Mouse (Mus musculus): ENCODE results near the gene Carns1. TPM values are rescaled to one million over a fixed set of nuclear protein-coding genes. Genes with fewer than 3 reads are reported as not detected.

Gene Carns1
- total and polyA plus RNA-seq, 3 experiments, result 1.7 to 4.0 (median 3.8) TPM

DNA sequence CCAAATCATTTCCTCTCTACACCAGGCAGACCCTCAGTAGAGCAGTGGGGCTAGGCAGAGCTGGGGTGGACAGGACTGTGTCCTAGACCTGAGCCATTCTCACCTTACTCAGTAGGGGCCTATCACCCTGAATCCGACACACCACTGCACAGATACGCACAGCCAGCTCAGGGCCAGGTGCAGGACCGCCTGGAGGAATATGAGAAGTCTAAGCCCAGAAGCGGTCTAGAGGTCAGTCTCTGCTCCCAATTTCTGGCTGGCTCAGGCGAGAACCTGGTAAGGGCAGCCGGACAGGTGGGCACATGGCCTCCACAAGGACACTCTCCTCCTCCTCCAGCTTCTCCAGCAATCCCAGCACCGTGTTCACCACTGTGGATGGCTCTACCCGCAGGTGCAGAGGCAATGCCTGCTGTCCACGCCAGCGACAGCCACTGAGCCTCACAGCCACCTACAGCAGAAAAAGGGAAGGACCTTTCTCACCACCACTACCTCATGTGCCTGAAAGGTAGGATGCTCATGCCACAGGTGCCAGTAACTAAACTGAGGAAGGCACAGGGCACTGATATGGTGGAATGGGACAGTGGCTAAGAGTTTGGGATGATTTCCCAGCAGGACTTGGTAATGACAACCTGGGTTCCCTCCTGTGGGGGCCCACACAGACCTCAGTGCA is 4.4 kb downstream of the Carns1 start:
- H3K36me3 ChIP-seq (replicated peaks in 1 of 2; ENCODE audit: control insufficient read depth in 1 of 2, insufficient read depth in 1 of 2, low read length in 1 of 2), result peaks cover 0 to 36% of the 10 kb centered on the region in 2 experiments

GRCm38 (mm10) chr19:4169810-4170209 is 5.5 kb downstream of the Carns1 start:
- H3K4me1 ChIP-seq (ENCODE audit: control insufficient read depth in 1 of 2, insufficient read depth in 2 of 2), result peaks cover 11 to 49% of the 10 kb centered on the region in 2 experiments
- peak overlapping the region; percentile 72 for H3K4me2 ChIP-seq (ENCODE audit: insufficient read depth, low read depth, poor library complexity, severe bottlenecking)
- peaks cover 0 to 34% of the 10 kb centered on the region in 2 experiments for H3K36me3 ChIP-seq (replicated peaks in 1 of 2; ENCODE audit: control insufficient read depth in 1 of 2, insufficient read depth in 1 of 2, low read length in 1 of 2)
- peak overlapping the region; percentile 65 for H3K27ac ChIP-seq (ENCODE audit: insufficient read depth, low read depth)
- peaks cover 2% of the 10 kb centered on the region for H3K9me3 ChIP-seq (replicated peaks; ENCODE audit: low read length)
- TF ChIP-seq UBTF (IDR thresholded peaks at IDR 0.05; ENCODE audit: low read depth, low read length) (peak; percentile 21; the same call in 1 of the 2 replicates), USF2 (conservative IDR thresholded peaks at IDR 0.05; ENCODE audit: low read depth, low read length) (no peak), JUND (conservative IDR thresholded peaks at IDR 0.05; ENCODE audit: low read depth, low read length) (no peak)
- no peak for DNase-seq (ENCODE audit: extremely low read depth)
- H3K4me3 ChIP-seq (replicated peaks in 1 of 3; ENCODE audit: low read depth in 2 of 3, low read length in 2 of 3, poor library complexity in 1 of 3), result peak overlapping the region; percentile 41 to 62 (median 53)
- no peaks in the 10 kb centered on the region for H3K27me3 ChIP-seq (replicated peaks)
- dilution Hi-C loops (cut with MboI; ENCODE audit: extremely low pct_ligation_motif_present, extremely low pct_unique_long_range_greater_than_20kb, low sequenced_read_pairs) (no loop called here), in situ Hi-C loops (cut with MboI; ENCODE audit: low pct_ligation_motif_present, low pct_unique_long_range_greater_than_20kb, low sequenced_read_pairs) (no loop called here)
- peak overlapping the region; percentile 79 for H3K9ac ChIP-seq (ENCODE audit: insufficient read depth, low read depth)
- no peaks in the 10 kb centered on the region for H3K79me2 ChIP-seq (replicated peaks; ENCODE audit: control insufficient read depth, extremely low read depth, insufficient read depth, poor library complexity, severe bottlenecking)

More for the DNA sequence above, 4.4 kb downstream of the Carns1 start:
- in situ Hi-C loops (cut with MboI; ENCODE audit: low pct_ligation_motif_present, low pct_unique_long_range_greater_than_20kb, low sequenced_read_pairs) (no loop called here), dilution Hi-C loops (cut with MboI; ENCODE audit: extremely low pct_ligation_motif_present, extremely low pct_unique_long_range_greater_than_20kb, low sequenced_read_pairs) (no loop called here)
- H3K27me3 ChIP-seq (replicated peaks), result no peaks in the 10 kb centered on the region
- peaks cover 2% of the 10 kb centered on the region for H3K9me3 ChIP-seq (replicated peaks; ENCODE audit: low read length)
- no peak overlapping the region for H3K4me2 ChIP-seq (ENCODE audit: insufficient read depth, low read depth, poor library complexity, severe bottlenecking)
- H3K4me1 ChIP-seq (ENCODE audit: control insufficient read depth in 1 of 2, insufficient read depth in 2 of 2), result peaks cover 11 to 45% of the 10 kb centered on the region in 2 experiments
- DNase-seq (ENCODE audit: extremely low read depth), result no peak
- no peak overlapping the region for H3K27ac ChIP-seq (ENCODE audit: insufficient read depth, low read depth)
- no peak overlapping the region for H3K4me3 ChIP-seq (replicated peaks in 1 of 3; ENCODE audit: low read depth in 2 of 3, low read length in 2 of 3, poor library complexity in 1 of 3)
- no peak overlapping the region for H3K9ac ChIP-seq (ENCODE audit: insufficient read depth, low read depth)
- H3K79me2 ChIP-seq (replicated peaks; ENCODE audit: control insufficient read depth, extremely low read depth, insufficient read depth, poor library complexity, severe bottlenecking), result no peaks in the 10 kb centered on the region
- no peak for TF ChIP-seq SMC3 (IDR thresholded peaks at IDR 0.05; ENCODE audit: low read depth, low read length)
- TF ChIP-seq MAX (IDR thresholded peaks at IDR 0.05; ENCODE audit: low read length), result no peak
- TF ChIP-seq CTCF (conservative IDR thresholded peaks at IDR 0.05 in 1 of 2, IDR thresholded peaks at IDR 0.05 in 1 of 2; ENCODE audit: low read depth in 2 of 2, low read length in 2 of 2), result no peak
- TF ChIP-seq TCF12 (IDR thresholded peaks at IDR 0.05; ENCODE audit: low read depth, low read length), result no peak
- TF ChIP-seq EP300 (IDR thresholded peaks at IDR 0.05; ENCODE audit: low read length), result no peak
- no peak for TF ChIP-seq UBTF (IDR thresholded peaks at IDR 0.05; ENCODE audit: low read depth, low read length)
- no peak for TF ChIP-seq IRF4 (IDR thresholded peaks at IDR 0.05; ENCODE audit: low read depth, low read length)
- no peak for TF ChIP-seq ZKSCAN1 (IDR thresholded peaks at IDR 0.05; ENCODE audit: borderline replicate concordance, low read depth, low read length)
- TF ChIP-seq CHD2 (IDR thresholded peaks at IDR 0.05; ENCODE audit: low read length), result no peak
- no peak for TF ChIP-seq MYC (IDR thresholded peaks at IDR 0.05; ENCODE audit: low read depth, low read length)
- TF ChIP-seq MXI1 (IDR thresholded peaks at IDR 0.05; ENCODE audit: low read depth, low read length), result no peak
- no peak for TF ChIP-seq USF2 (conservative IDR thresholded peaks at IDR 0.05; ENCODE audit: low read depth, low read length)
- no peak for TF ChIP-seq MAFK (IDR thresholded peaks at IDR 0.05; ENCODE audit: insufficient replicate concordance, low read length)
- no peak for TF ChIP-seq ZNF384 (IDR thresholded peaks at IDR 0.05; ENCODE audit: low read depth, low read length)
- TF ChIP-seq ETS1 (conservative IDR thresholded peaks at IDR 0.05; ENCODE audit: low read depth, low read length), result no peak
- TF ChIP-seq ELF1 (IDR thresholded peaks at IDR 0.05; ENCODE audit: low read depth, low read length), result no peak
- TF ChIP-seq POLR2AphosphoS2 (IDR thresholded peaks at IDR 0.05; ENCODE audit: low read depth, low read length), result no peak
